Mouse (Mus musculus): ENCODE measurements at regions not wholly inside any gene's neighbourhood (a gene's known extent, or its start where the extent isn't known, plus 50 kb on each side); places are given as distances from the start of the nearest gene placed in this dataset.

DNA sequence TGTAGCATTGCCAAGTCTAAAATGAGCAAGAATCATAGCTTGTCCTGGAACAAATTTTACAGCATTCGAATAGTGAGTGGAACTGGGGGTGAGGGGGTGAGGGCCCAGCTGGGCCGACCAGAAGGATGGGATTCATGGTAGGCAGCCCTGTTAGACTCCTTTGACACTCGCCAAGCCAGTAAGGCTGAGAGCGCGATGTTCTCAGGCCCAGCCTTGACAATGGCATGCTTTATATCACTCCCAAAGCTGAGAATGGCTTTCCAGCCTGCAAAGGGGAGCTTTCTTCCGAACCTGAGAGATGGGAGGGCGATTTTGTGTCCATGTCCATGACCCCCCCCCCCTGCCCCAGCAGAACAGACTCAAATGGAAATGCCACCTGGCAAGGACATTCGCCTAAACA lies 167.7 kb upstream of the Serp2 start:
- H3K4me1 ChIP-seq (replicated peaks; ENCODE audit: control insufficient read depth, insufficient read depth, low read length), result no peaks in the 10 kb centered on the region; the same call in 1 of the 2 replicates
- no peaks in the 10 kb centered on the region for H3K36me3 ChIP-seq (ENCODE audit: control insufficient read depth, insufficient read depth)
- WGBS, result 83% methylated on average over 8 of the region's 8 CpGs
- H3K4me2 ChIP-seq (replicated peaks; ENCODE audit: low read depth), result no peak overlapping the region
- ATAC-seq, result no peak
- no peak for TF ChIP-seq CTCF (IDR thresholded peaks at IDR 0.05; ENCODE audit: low read depth)
- no peaks in the 10 kb centered on the region for H3K9me3 ChIP-seq (ENCODE audit: control insufficient read depth)
- H3K4me3 ChIP-seq (ENCODE audit: low read depth, low read length), result no peak overlapping the region
- H3K9ac ChIP-seq (ENCODE audit: low read depth, low read length), result no peak overlapping the region
- H3K27me3 ChIP-seq (replicated peaks; ENCODE audit: control insufficient read depth, insufficient read depth, low read length), result no peaks in the 10 kb centered on the region
- H3K27ac ChIP-seq (ENCODE audit: low read depth, low read length), result no peak overlapping the region

- H3K9me3 ChIP-seq (ENCODE audit: control insufficient read depth), result no peaks in the 10 kb centered on the region
- peak; percentile 56 for TF ChIP-seq CTCF (IDR thresholded peaks at IDR 0.05; ENCODE audit: low read depth)
- H3K9ac ChIP-seq (ENCODE audit: low read depth, low read length), result no peak overlapping the region
- no peaks in the 10 kb centered on the region for H3K27me3 ChIP-seq (replicated peaks; ENCODE audit: control insufficient read depth, insufficient read depth, low read length)
- H3K4me2 ChIP-seq (replicated peaks; ENCODE audit: low read depth), result no peak overlapping the region
- no peak overlapping the region for H3K27ac ChIP-seq (ENCODE audit: low read depth, low read length)
- ATAC-seq, result no peak
- no peak overlapping the region for H3K4me3 ChIP-seq (ENCODE audit: low read depth, low read length)
- no peaks in the 10 kb centered on the region for H3K36me3 ChIP-seq (ENCODE audit: control insufficient read depth, insufficient read depth)
- no peaks in the 10 kb centered on the region; the same call in 1 of the 2 replicates for H3K4me1 ChIP-seq (replicated peaks; ENCODE audit: control insufficient read depth, insufficient read depth, low read length)
- WGBS, result 56% methylated on average over 4 of the region's 4 CpGs
Observed at GRCm38 (mm10) chr14:76723551-76723950, 166.9 kb upstream of the Serp2 start.

GRCm38 (mm10) chr14:76722297-76722696 lies 165.6 kb upstream of the Serp2 start:
- no peak overlapping the region for H3K27ac ChIP-seq (ENCODE audit: low read depth, low read length)
- no peak for TF ChIP-seq CTCF (IDR thresholded peaks at IDR 0.05; ENCODE audit: low read depth)
- H3K36me3 ChIP-seq (ENCODE audit: control insufficient read depth, insufficient read depth), result no peaks in the 10 kb centered on the region
- H3K27me3 ChIP-seq (replicated peaks; ENCODE audit: control insufficient read depth, insufficient read depth, low read length), result no peaks in the 10 kb centered on the region
- H3K4me3 ChIP-seq (ENCODE audit: low read depth, low read length), result no peak overlapping the region
- H3K9ac ChIP-seq (ENCODE audit: low read depth, low read length), result no peak overlapping the region
- no peak overlapping the region for H3K4me2 ChIP-seq (replicated peaks; ENCODE audit: low read depth)
- H3K9me3 ChIP-seq (ENCODE audit: control insufficient read depth), result no peaks in the 10 kb centered on the region
- no peaks in the 10 kb centered on the region; the same call in 1 of the 2 replicates for H3K4me1 ChIP-seq (replicated peaks; ENCODE audit: control insufficient read depth, insufficient read depth, low read length)
- WGBS, result 89% methylated on average over 5 of the region's 5 CpGs
- ATAC-seq, result no peak

GRCm38 (mm10) chr14:76721751-76722150 lies 165.1 kb upstream of the Serp2 start:
- no peaks in the 10 kb centered on the region for H3K36me3 ChIP-seq (ENCODE audit: control insufficient read depth, insufficient read depth)
- 69% methylated on average over 9 of the region's 9 CpGs for WGBS
- TF ChIP-seq CTCF (IDR thresholded peaks at IDR 0.05; ENCODE audit: low read depth), result no peak
- no peak overlapping the region for H3K4me2 ChIP-seq (replicated peaks; ENCODE audit: low read depth)
- no peaks in the 10 kb centered on the region for H3K9me3 ChIP-seq (ENCODE audit: control insufficient read depth)
- H3K9ac ChIP-seq (ENCODE audit: low read depth, low read length), result no peak overlapping the region
- no peaks in the 10 kb centered on the region for H3K27me3 ChIP-seq (replicated peaks; ENCODE audit: control insufficient read depth, insufficient read depth, low read length)
- ATAC-seq, result no peak
- H3K4me3 ChIP-seq (ENCODE audit: low read depth, low read length), result no peak overlapping the region
- no peaks in the 10 kb centered on the region; the same call in 1 of the 2 replicates for H3K4me1 ChIP-seq (replicated peaks; ENCODE audit: control insufficient read depth, insufficient read depth, low read length)
- no peak overlapping the region for H3K27ac ChIP-seq (ENCODE audit: low read depth, low read length)

- TF ChIP-seq CTCF (IDR thresholded peaks at IDR 0.05; ENCODE audit: low read depth), result no peak
- 44% methylated on average over 3 of the region's 3 CpGs for WGBS
- Histone ChIP-seq H3K4me1 (replicated peaks; ENCODE audit: control insufficient read depth, insufficient read depth, low read length) (peaks cover 7% of the 10 kb centered on the region; the same call in 1 of the 2 replicates), H3K4me3 (ENCODE audit: low read depth, low read length) (no peak overlapping the region), H3K9me3 (ENCODE audit: control insufficient read depth) (no peaks in the 10 kb centered on the region), H3K9ac (ENCODE audit: low read depth, low read length) (no peak overlapping the region), H3K27ac (ENCODE audit: low read depth, low read length) (no peak overlapping the region), H3K4me2 (replicated peaks; ENCODE audit: low read depth) (no peak overlapping the region), H3K27me3 (replicated peaks; ENCODE audit: control insufficient read depth, insufficient read depth, low read length) (no peaks in the 10 kb centered on the region), H3K36me3 (ENCODE audit: control insufficient read depth, insufficient read depth) (no peaks in the 10 kb centered on the region)
- ATAC-seq, result no peak
Observed at GRCm38 (mm10) chr14:76717081-76717480, 160.4 kb upstream of the Serp2 start.

GRCm38 (mm10) chr14:76714727-76715126 lies 158.0 kb upstream of the Serp2 start:
- Histone ChIP-seq H3K9ac (ENCODE audit: low read depth, low read length) (no peak overlapping the region), H3K4me2 (replicated peaks; ENCODE audit: low read depth) (no peak overlapping the region), H3K27ac (ENCODE audit: low read depth, low read length) (no peak overlapping the region), H3K9me3 (ENCODE audit: control insufficient read depth) (no peaks in the 10 kb centered on the region), H3K36me3 (ENCODE audit: control insufficient read depth, insufficient read depth) (no peaks in the 10 kb centered on the region), H3K4me1 (replicated peaks; ENCODE audit: control insufficient read depth, insufficient read depth, low read length) (peaks cover 7% of the 10 kb centered on the region; the same call in 1 of the 2 replicates), H3K4me3 (ENCODE audit: low read depth, low read length) (no peak overlapping the region), H3K27me3 (replicated peaks; ENCODE audit: control insufficient read depth, insufficient read depth, low read length) (no peaks in the 10 kb centered on the region)
- 61% methylated on average over 4 of the region's 4 CpGs for WGBS
- no peak for TF ChIP-seq CTCF (IDR thresholded peaks at IDR 0.05; ENCODE audit: low read depth)
- no peak for ATAC-seq

DNA sequence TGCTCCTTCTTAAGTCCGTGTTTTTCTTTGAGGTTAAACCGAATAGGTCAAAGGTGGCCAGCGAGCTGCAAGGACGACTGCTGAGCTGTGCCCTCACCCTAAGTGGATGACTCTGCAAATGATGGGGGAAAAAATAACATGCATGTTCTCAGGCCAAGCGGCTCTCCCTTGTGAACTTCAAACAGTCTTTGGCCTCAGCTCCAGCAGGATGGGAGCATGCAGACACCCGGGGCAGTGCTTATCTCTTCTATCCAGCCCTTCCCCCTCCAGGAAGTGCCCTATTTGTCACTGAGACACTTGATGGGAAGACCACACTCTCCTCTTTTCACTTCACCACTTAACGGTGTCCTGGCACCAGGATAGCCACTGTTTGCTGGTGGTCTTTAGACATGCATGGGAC lies 157.3 kb upstream of the Serp2 start:
- no peaks in the 10 kb centered on the region for H3K27me3 ChIP-seq (replicated peaks; ENCODE audit: control insufficient read depth, insufficient read depth, low read length)
- WGBS, result 32% methylated on average over 7 of the region's 7 CpGs
- H3K4me1 ChIP-seq (replicated peaks; ENCODE audit: control insufficient read depth, insufficient read depth, low read length), result peaks cover 7% of the 10 kb centered on the region
- H3K4me2 ChIP-seq (replicated peaks; ENCODE audit: low read depth), result no peak overlapping the region
- no peak for ATAC-seq
- no peak for TF ChIP-seq CTCF (IDR thresholded peaks at IDR 0.05; ENCODE audit: low read depth)
- H3K27ac ChIP-seq (ENCODE audit: low read depth, low read length), result no peak overlapping the region
- no peak overlapping the region for H3K9ac ChIP-seq (ENCODE audit: low read depth, low read length)
- H3K36me3 ChIP-seq (ENCODE audit: control insufficient read depth, insufficient read depth), result no peaks in the 10 kb centered on the region
- H3K9me3 ChIP-seq (ENCODE audit: control insufficient read depth), result no peaks in the 10 kb centered on the region
- no peak overlapping the region for H3K4me3 ChIP-seq (ENCODE audit: low read depth, low read length)

All from intestine, postnatal 0 days (tissue).